Mouse (Mus musculus): ENCODE data around the gene Zcrb1. TPM values are rescaled to one million over a fixed set of nuclear protein-coding genes. Genes with fewer than 3 reads are reported as not detected.
A peak's percentile ranks its signal among the peaks of the same experiment; 100 is the strongest.

Gene Zcrb1
- polyA plus RNA-seq, 3 experiments from 2014 or later = 67.1 to 132 (median 104) TPM

- ATAC-seq = no peak
Measured at GRCm38 (mm10) chr15:93368558-93368957, 29.6 kb downstream of the Zcrb1 start.

- ATAC-seq = no peak
Measured at GRCm38 (mm10) chr15:93365561-93365960, 32.6 kb downstream of the Zcrb1 start.

GRCm38 (mm10) chr15:93358346-93359095, 39.6 kb downstream of the Zcrb1 start:
- ATAC-seq = no peak

GRCm38 (mm10) chr15:93340630-93341379, 57.3 kb downstream of the Zcrb1 start:
- no peak for ATAC-seq

GRCm38 (mm10) chr15:93336925-93337761, 61.0 kb downstream of the Zcrb1 start, which contains the start of gene Yaf2:
Yaf2 (minus strand) TSS chr15:93336935.
- peak; percentile 83 for ATAC-seq

- ATAC-seq = no peak
Measured at GRCm38 (mm10) chr15:93336658-93336924, 61.5 kb downstream of the Zcrb1 start.

Other genes with a start within 250 kb of the Zcrb1 start
- gene Gxylt1, start 123.2 kb downstream of the Zcrb1 start, polyA plus RNA-seq (2017; shearing (Covaris generic)) = 1 to 10 TPM; 6.8 to 7.2 (median 7.0) TPM
- 10 to 100 TPM; 25.6 to 36.2 (median 33.0) TPM for gene Yaf2, start 61.4 kb downstream of the Zcrb1 start, polyA plus RNA-seq (2017; shearing (Covaris generic))
- 10 to 100 TPM; 26.4 to 47.1 (median 37.0) TPM for gene Pphln1, start within 50 bp of the Zcrb1 start, polyA plus RNA-seq (2017; shearing (Covaris generic))
- gene Prickle1, start 197.6 kb upstream of the Zcrb1 start, polyA plus RNA-seq (2017; shearing (Covaris generic)) = 1 to 10 TPM in 1 of 3 experiments, under 1 TPM in 2; 0.45 to 1.5 (median 0.64) TPM

All from inflammation-experienced regulatory T-cells, adult 6 months (primary cell).